Mouse (Mus musculus) central nervous system, embryonic 14 days (tissue): Measurements from ENCODE around the gene Eppin. TPM values are rescaled to one million over a fixed set of nuclear protein-coding genes. Genes with fewer than 3 reads are reported as not detected.

ENCODE experiments used
- polyA plus RNA-seq: library from polyadenylated mRNA; depleted of rRNA; stranded (reverse); fragments of >200 nt; gene quantifications from 2 replicates; pipeline ENCODE4 v1.2.3, GENCODE M21; 2012; rRNA removed

Eppin gene
- not detected in 2 replicates for polyA plus RNA-seq

DNA sequence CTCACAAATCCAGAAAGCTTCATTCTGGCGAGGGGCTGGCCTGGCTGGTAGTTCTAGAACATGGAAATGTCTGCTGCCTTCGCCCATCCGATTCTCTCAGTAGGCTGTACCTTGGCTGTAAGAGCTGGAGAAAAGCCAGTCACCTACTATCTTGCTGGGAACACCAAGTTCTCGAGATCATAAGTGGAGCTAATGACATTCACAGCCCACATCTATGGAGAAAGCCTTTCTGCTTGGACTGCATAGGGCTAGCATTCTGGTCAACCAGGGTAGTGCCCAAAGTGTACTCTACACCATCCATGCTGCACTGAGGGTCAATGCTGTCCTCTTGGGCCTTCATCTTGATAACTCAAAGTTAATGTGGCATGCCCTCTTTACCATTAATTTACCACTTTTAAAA is at the start of gene Eppin:
TSS of gene Eppin (minus strand) at position 101 of the 400 bp plus-strand sequence.

DNA sequence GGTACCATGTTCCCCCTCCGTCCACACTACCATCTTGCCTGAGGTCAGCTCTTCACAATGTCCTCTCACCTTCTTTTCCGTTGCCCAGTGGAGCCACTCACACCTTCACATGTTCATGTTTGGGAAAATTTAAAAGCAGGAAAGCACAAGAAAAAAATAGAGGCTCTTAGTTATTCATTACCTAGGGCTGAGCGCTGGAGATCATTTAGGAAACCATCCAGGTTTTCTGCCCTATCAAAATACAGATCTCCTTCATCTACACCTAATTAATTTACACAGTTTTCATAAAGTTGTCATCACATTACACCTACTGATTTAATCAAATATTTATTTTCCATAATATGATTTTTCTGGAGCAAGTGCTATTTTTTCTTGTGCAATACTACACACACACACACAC is 45.3 kb upstream of the Eppin start, which contains the start of gene Wfdc16:
TSS of gene Wfdc16 (minus strand) at position 101 of the 400 bp plus-strand sequence.

DNA sequence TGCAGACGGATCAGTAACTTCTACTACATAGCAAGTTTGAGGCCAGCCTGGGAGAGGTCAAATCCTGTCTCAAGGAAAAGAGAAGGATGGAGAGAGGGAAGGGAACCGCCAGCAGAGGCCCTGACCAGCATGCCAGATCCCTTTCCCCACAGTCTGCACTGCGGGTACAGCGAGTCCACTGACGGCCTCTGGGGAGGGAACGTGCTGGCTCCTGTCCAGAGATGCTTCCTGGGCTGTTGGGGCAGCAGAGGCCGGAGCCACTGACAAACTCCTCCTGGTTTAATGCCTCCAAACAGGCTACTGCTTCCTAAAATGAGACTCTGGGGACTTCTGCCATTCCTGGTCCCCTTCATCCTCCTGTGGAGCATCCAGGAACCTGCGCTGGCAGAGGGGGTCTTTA is 20.1 kb upstream of the Eppin start, which contains the start of the genes Wfdc6b and Wfdc8:
TSS of gene Wfdc6b (plus strand) at position 52 of the 400 bp plus-strand sequence.
TSS of gene Wfdc8 (minus strand) at position 156 of the 400 bp plus-strand sequence.

DNA sequence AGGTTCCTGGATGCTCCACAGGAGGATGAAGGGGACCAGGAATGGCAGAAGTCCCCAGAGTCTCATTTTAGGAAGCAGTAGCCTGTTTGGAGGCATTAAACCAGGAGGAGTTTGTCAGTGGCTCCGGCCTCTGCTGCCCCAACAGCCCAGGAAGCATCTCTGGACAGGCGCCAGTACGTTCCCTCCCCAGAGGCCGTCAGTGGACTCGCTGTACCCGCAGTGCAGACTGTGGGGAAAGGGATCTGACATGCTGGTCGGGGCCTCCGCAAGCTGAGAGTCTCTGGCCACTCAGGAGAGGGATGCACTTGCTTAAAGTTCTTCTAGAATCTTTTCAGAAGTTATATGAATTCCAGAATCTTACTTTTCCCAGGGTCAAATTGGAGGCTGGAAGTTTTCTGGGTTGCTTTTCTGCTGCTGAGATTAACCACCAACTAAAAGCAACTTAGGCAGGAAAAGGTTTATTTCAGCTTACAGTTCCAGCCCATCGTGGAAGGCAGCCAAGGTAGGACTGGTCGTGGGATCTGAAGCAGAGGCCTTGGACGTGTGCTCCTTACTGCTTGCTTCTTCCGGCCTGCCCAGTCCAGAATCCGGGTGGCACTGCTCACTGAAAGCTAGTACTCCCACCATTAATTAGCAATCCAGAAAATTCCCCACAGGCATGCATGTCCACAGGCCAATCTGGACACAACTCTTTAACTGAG is 8.2 kb downstream of the Eppin start, which contains the start of gene Wfdc6a:
TSS of gene Wfdc6a (minus strand) at position 423 of the 701 bp plus-strand sequence.

DNA sequence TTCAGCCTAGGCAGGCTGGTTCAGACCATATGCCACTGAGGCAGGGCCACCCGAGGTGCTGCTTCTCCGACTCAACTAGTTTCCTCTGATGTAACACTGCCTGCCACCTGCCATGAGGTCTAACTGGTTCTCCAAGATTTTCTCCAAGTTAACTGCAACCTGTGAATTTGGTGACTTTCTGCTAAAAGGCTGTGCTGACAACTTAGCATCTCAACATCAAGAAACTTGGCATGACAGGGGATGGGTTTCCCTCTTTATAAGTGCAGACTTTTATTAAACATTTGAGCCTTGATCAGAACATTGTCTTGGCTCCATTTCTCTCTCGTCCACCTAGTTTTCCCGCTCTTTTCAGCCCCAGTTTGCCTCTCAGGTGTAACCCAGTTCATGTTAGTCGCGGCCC is 20.0 kb downstream of the Eppin start, which contains the start of gene Spint3:
TSS of gene Spint3 (minus strand) at position 101 of the 400 bp plus-strand sequence.

DNA sequence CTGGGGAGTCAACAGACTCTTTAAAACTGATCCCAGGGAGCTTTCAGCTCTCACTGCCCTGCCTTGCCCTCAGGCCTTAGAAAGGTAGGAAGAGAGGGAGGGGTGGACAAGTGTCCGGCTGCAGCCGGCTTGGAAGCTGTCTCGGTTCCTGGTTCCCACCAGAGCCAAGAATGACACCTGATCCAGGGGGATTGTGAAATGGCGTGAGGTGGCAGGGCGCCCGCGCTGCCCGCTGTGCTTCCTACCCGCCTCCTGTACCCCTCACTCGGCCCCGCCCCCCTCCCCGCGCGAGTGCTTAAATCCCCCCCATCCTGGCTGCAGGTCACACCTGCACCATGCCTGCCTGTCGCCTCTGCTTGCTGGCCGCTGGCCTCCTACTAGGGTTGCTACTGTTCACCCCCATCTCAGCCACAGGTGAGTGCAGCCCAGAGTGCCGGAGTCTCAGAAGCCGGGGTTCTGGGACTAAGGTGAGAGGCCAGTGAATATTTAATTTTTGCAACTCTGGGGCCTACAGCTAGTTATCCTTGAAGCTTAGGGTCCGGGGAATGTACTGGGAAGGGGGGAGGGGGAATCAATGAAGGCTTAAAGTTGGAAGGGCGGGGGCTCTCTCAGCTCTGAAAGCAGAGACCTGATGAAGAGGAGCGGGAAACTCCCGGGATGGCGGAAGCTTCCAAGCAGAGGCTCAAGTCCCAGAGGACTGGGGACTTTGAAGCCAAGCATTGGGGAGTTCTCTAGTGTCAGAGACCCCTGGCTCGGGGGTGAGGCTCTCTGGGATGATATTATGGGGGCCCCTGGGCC is 30.8 kb downstream of the Eppin start, which contains the start of gene Wfdc2:
TSS of gene Wfdc2 (plus strand) at position 23 of the 798 bp plus-strand sequence.

Other genes starting within 250 kb of the Eppin start
- 0.16 and 1.3 TPM in 2 replicates for gene Slpi, start 204.5 kb downstream of the Eppin start, polyA plus RNA-seq
- gene Rbpjl, start 190.5 kb downstream of the Eppin start, polyA plus RNA-seq = 0.17 and 0.74 TPM in 2 replicates
- 14.9 and 118 TPM in 2 replicates for gene Matn4, start 188.4 kb downstream of the Eppin start, polyA plus RNA-seq
- gene Sdc4, start 149.7 kb downstream of the Eppin start, polyA plus RNA-seq = 3.3 and 8.2 TPM in 2 replicates
- gene Sys1, start 136.6 kb downstream of the Eppin start, polyA plus RNA-seq = 53.1 and 56.8 TPM in 2 replicates
- 10.3 and 10.7 TPM in 2 replicates for gene Gm20458, start 132.6 kb downstream of the Eppin start, polyA plus RNA-seq
- gene Trp53tg5, start 119.9 kb downstream of the Eppin start, polyA plus RNA-seq = not detected in 2 replicates
- gene Dbndd2, start 107.5 kb downstream of the Eppin start, polyA plus RNA-seq = 9.6 and 11.6 TPM in 2 replicates
- 82.2 and 101 TPM in 2 replicates for gene Pigt, start 96.1 kb downstream of the Eppin start, polyA plus RNA-seq
- 4.5 and 14.3 TPM in 2 replicates for gene Wfdc2, start 31.2 kb downstream of the Eppin start, polyA plus RNA-seq
- not detected in 2 replicates for gene Spint3, start 20.1 kb downstream of the Eppin start, polyA plus RNA-seq
- gene Wfdc6a, start 8.1 kb downstream of the Eppin start, polyA plus RNA-seq = not detected in 2 replicates
- not detected in 2 replicates for gene Wfdc6b, start 19.9 kb upstream of the Eppin start, polyA plus RNA-seq
- gene Wfdc8, start 20.0 kb upstream of the Eppin start, polyA plus RNA-seq = 0.04 TPM in 1 of 2 replicates, not detected in the other
- not detected in 2 replicates for gene Wfdc16, start 45.2 kb upstream of the Eppin start, polyA plus RNA-seq
- not detected in 2 replicates for gene Wfdc10, start 62.5 kb upstream of the Eppin start, polyA plus RNA-seq
- not detected in 2 replicates for gene Wfdc9, start 63.0 kb upstream of the Eppin start, polyA plus RNA-seq
- not detected in 2 replicates for gene Wfdc11, start 80.5 kb upstream of the Eppin start, polyA plus RNA-seq
- not detected in 2 replicates for gene Wfdc13, start 91.5 kb upstream of the Eppin start, polyA plus RNA-seq
- not detected in 2 replicates for gene Spint4, start 104.9 kb upstream of the Eppin start, polyA plus RNA-seq
- not detected in 2 replicates for gene Spint5, start 121.7 kb upstream of the Eppin start, polyA plus RNA-seq
- gene Wfdc3, start 152.3 kb upstream of the Eppin start, polyA plus RNA-seq = 1.0 and 1.1 TPM in 2 replicates
- gene Dnttip1, start 152.4 kb upstream of the Eppin start, polyA plus RNA-seq = 60.1 and 64.9 TPM in 2 replicates
- 143 and 191 TPM in 2 replicates for gene Ube2c, start 176.3 kb upstream of the Eppin start, polyA plus RNA-seq
- gene Tnnc2, start 186.4 kb upstream of the Eppin start, polyA plus RNA-seq = 0.54 and 60.3 TPM in 2 replicates
- 20.5 and 22.1 TPM in 2 replicates for gene Snx21, start 192.2 kb upstream of the Eppin start, polyA plus RNA-seq
- 30.2 and 33.6 TPM in 2 replicates for gene Acot8, start 211.3 kb upstream of the Eppin start, polyA plus RNA-seq
- gene Zswim3, start 211.5 kb upstream of the Eppin start, polyA plus RNA-seq = 8.6 and 9.6 TPM in 2 replicates
- 11.8 and 12.3 TPM in 2 replicates for gene Zswim1, start 229.1 kb upstream of the Eppin start, polyA plus RNA-seq
- 0.31 and 0.49 TPM in 2 replicates for gene Spata25, start 234.9 kb upstream of the Eppin start, polyA plus RNA-seq
- gene Ctsa, start 239.3 kb upstream of the Eppin start, polyA plus RNA-seq = 126 and 143 TPM in 2 replicates
- 4.2 and 5.6 TPM in 2 replicates for gene Neurl2, start 239.9 kb upstream of the Eppin start, polyA plus RNA-seq